Mouse (Mus musculus) intestine, embryonic 15.5 days (tissue): ENCODE measurements around the gene Ulk4. TPM values are rescaled to one million over a fixed set of nuclear protein-coding genes. Genes with fewer than 3 reads are reported as not detected.

Source experiments
- ATAC-seq: fragments of 200-750 bp; cut with Nextera tagmentation; 2 replicates; pipeline ENCODE4 v1.8.0; 2017; ENCODE audit warnings: moderate TSS enrichment, moderate library complexity
- H3K27ac ChIP-seq: fragments of 300-500 bp; sonication (generic); 2 replicates; pipeline ENCODE4 v1.5.1; 2015; ENCODE audit warnings: mild to moderate bottlenecking, inconsistent platforms
- H3K27me3 ChIP-seq: fragments of 300-500 bp; sonication (generic); replicated peaks from 2 replicates; pipeline ENCODE4 v1.6.1; 2015; ENCODE audit warnings: inconsistent platforms
- H3K36me3 ChIP-seq: fragments of 300-500 bp; sonication (generic); 2 replicates; pipeline ENCODE4 v1.6.1; 2015; ENCODE audit warnings: inconsistent platforms
- H3K4me1 ChIP-seq: fragments of 300-500 bp; sonication (generic); replicated peaks from 2 replicates; pipeline ENCODE4 v1.6.1; 2015; ENCODE audit warnings: inconsistent platforms
- H3K4me2 ChIP-seq: fragments of 300-500 bp; sonication (generic); replicated peaks from 2 replicates; pipeline ENCODE4 v1.6.1; 2015; ENCODE audit warnings: mild to moderate bottlenecking, inconsistent platforms
- H3K4me3 ChIP-seq: fragments of 300-500 bp; sonication (generic); replicated peaks from 2 replicates; pipeline ENCODE4 v1.5.1; 2015; ENCODE audit warnings: inconsistent platforms
- H3K9ac ChIP-seq: fragments of 300-500 bp; sonication (generic); 2 replicates; pipeline ENCODE4 v1.6.1; 2015; ENCODE audit warnings: inconsistent platforms
- H3K9me3 ChIP-seq: fragments of 300-500 bp; sonication (generic); 2 replicates; pipeline ENCODE4 v1.6.1; 2016; ENCODE audit warnings: inconsistent platforms
- WGBS: fragments of 180-500 bp; shearing (Covaris S2); methylation state at CpG from one replicate; pipeline ENCODE4 v1.1.7; 2015; 5-methylcytosine and 5-hydroxymethylcytosine counted together
- polyA plus RNA-seq: library from polyadenylated mRNA; unstranded; fragments of >200 nt; fragmentation: Nextera tagmentation; extraction: Ambion mirVana; gene quantifications from 2 replicates; pipeline ENCODE4 v1.2.1, GENCODE M21; 2015

Ulk4 gene
- polyA plus RNA-seq, 1 experiment from 2014 or later: 150 TPM

DNA sequence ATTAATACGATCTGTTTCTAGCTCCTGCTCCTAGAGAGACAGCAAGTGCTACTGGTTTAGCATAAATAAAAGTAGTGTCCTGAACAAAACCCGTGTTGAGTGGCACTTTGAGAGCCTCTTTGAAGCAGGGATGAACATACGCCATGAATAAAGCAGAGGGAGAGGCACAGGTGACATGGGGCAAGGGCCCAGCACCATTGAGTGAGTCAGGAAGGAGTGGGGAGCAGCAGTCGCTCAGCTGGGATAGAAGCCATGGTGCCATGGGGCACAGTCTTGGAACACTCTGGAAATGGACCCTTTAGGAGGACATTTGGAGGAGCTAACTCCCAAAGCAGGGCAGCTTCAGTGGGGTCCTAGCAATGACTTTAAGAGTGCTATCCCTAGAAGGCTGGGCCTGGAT is 238.6 kb downstream of the Ulk4 start:
- Histone ChIP-seq H3K36me3 (no peaks in the 10 kb centered on the region), H3K9ac (no peak overlapping the region), H3K4me2 (no peak overlapping the region), H3K4me3 (no peak overlapping the region), H3K9me3 (no peaks in the 10 kb centered on the region), H3K27me3 (no peaks in the 10 kb centered on the region), H3K27ac (no peak overlapping the region), H3K4me1 (no peaks in the 10 kb centered on the region)
- ATAC-seq: no peak
- 74% methylated on average over 4 of the region's 4 CpGs for WGBS

DNA sequence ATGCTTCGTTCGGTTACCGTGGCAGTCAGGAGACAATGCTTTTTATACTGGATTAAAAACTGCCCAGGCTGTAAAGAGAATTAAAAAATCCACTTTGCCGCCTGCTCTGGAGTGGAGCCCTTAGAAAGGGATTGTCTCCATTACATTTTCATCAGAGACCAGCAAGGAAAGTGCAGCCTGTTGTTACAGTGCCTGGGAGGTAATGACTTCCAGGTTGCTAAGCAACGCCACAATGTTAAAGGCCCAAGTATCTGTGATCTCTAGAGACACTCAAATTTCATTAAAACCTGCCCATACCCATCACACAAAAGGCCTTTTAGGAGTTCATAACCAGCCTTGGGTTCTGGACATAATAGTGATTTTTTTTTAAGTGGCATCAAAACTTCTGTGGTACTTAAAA is 239.0 kb downstream of the Ulk4 start:
- Histone ChIP-seq H3K4me1 (no peaks in the 10 kb centered on the region), H3K27me3 (no peaks in the 10 kb centered on the region), H3K9ac (no peak overlapping the region), H3K36me3 (no peaks in the 10 kb centered on the region), H3K4me3 (no peak overlapping the region), H3K4me2 (no peak overlapping the region), H3K9me3 (no peaks in the 10 kb centered on the region), H3K27ac (no peak overlapping the region)
- 78% methylated on average over 5 of the region's 5 CpGs for WGBS
- no peak for ATAC-seq

DNA sequence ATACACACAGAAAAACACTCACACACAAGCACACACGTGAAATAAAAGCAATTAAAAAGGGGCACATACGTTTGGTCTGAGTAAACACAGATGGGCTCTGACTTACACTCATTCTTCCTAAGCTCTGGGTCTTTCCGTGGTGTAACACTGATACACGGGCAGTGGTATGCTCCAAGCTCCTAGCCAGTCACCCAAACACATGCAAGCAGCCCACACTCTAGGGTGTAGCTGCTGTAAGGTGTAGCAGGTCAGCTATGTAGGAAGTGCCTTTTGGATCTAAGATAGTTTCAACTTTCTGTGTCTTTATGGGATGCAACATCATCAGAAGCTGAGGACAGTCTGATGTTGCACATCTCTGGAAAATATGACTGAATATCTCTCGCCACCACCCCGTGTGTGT is 241.7 kb downstream of the Ulk4 start:
- Histone ChIP-seq H3K4me2 (no peak overlapping the region), H3K27ac (no peak overlapping the region), H3K9ac (no peak overlapping the region), H3K36me3 (no peaks in the 10 kb centered on the region), H3K4me1 (no peaks in the 10 kb centered on the region), H3K27me3 (no peaks in the 10 kb centered on the region), H3K4me3 (no peak overlapping the region), H3K9me3 (no peaks in the 10 kb centered on the region)
- WGBS: 59% methylated on average over 6 of the region's 6 CpGs
- no peak for ATAC-seq

- Histone ChIP-seq H3K4me1 (no peaks in the 10 kb centered on the region), H3K9me3 (no peaks in the 10 kb centered on the region), H3K27ac (no peak overlapping the region), H3K9ac (no peak overlapping the region), H3K27me3 (no peaks in the 10 kb centered on the region), H3K4me3 (no peak overlapping the region), H3K36me3 (no peaks in the 10 kb centered on the region), H3K4me2 (no peak overlapping the region)
- WGBS: 77% methylated on average over 4 of the region's 4 CpGs
- no peak for ATAC-seq
Measured at GRCm38 (mm10) chr9:121033596-121033995, 243.4 kb downstream of the Ulk4 start.

DNA sequence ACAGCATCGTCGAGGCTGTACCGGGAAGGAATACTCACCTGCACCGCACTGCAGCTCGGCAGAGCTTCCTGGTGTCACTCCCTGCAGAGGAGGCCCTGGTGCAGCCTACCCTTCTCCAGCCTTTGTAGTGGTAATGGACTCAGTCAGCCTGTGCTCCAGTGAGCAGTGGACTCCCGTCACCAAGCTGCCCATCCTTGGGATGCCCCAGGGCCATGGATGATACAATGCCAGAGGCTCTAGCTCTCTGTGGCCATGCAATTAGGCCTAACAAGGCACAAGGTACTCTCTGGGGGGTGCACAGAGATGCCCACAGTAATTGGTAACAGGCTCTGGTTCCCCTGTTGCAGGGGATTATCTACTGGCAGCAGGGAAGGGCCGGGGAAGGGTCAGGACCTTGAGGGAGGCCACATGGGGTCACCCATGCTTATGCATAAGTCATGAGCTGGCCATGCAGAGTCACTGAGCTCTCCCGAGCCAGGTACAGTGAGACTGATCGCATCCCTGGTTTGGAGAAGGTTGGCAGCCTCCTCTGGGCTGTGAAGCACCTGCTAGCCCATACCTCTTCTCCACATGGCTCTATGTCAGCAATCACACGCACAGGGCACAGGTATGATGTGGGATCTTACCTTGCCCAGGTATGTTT is 244.6 kb downstream of the Ulk4 start:
- no peak overlapping the region for H3K9ac ChIP-seq
- H3K36me3 ChIP-seq: no peaks in the 10 kb centered on the region
- H3K27me3 ChIP-seq: no peaks in the 10 kb centered on the region
- H3K27ac ChIP-seq: no peak overlapping the region
- H3K4me2 ChIP-seq: no peak overlapping the region
- H3K9me3 ChIP-seq: no peaks in the 10 kb centered on the region
- no peak for ATAC-seq
- 73% methylated on average over 10 of the region's 10 CpGs for WGBS
- H3K4me1 ChIP-seq: no peaks in the 10 kb centered on the region
- no peak overlapping the region for H3K4me3 ChIP-seq

GRCm38 (mm10) chr9:121030949-121031348 is 246.0 kb downstream of the Ulk4 start:
- WGBS: 42% methylated on average over 10 of the region's 10 CpGs
- peak; percentile 61 for ATAC-seq
- Histone ChIP-seq H3K36me3 (no peaks in the 10 kb centered on the region), H3K4me1 (no peaks in the 10 kb centered on the region), H3K9me3 (no peaks in the 10 kb centered on the region), H3K4me3 (no peak overlapping the region), H3K4me2 (no peak overlapping the region), H3K9ac (no peak overlapping the region), H3K27me3 (no peaks in the 10 kb centered on the region), H3K27ac (no peak overlapping the region)

DNA sequence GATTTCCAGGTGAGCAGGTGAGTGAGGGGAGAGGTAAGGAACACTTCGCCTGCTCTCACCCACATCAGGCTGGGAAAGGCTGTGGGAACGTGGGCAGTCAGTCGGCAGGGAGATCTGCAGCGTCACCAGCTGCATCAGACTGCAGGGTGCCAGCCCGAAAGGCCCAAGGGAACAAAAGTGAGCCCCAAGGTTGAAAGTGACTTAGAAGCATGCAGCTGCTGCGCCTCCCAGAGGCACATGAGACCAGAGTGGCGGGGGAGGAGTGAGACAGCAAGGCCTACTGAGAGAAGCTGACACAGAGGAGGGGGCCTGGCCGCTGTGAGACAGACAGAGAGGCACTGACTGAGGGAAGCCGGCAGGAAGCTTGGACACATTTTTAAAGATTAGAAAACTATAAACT is 247.2 kb downstream of the Ulk4 start:
- H3K27me3 ChIP-seq: no peaks in the 10 kb centered on the region
- no peak overlapping the region for H3K9ac ChIP-seq
- no peaks in the 10 kb centered on the region for H3K36me3 ChIP-seq
- H3K4me1 ChIP-seq: no peaks in the 10 kb centered on the region
- H3K4me2 ChIP-seq: no peak overlapping the region
- WGBS: 57% methylated on average over 9 of the region's 9 CpGs
- H3K9me3 ChIP-seq: no peaks in the 10 kb centered on the region
- ATAC-seq: no peak
- no peak overlapping the region for H3K27ac ChIP-seq
- H3K4me3 ChIP-seq: no peak overlapping the region

DNA sequence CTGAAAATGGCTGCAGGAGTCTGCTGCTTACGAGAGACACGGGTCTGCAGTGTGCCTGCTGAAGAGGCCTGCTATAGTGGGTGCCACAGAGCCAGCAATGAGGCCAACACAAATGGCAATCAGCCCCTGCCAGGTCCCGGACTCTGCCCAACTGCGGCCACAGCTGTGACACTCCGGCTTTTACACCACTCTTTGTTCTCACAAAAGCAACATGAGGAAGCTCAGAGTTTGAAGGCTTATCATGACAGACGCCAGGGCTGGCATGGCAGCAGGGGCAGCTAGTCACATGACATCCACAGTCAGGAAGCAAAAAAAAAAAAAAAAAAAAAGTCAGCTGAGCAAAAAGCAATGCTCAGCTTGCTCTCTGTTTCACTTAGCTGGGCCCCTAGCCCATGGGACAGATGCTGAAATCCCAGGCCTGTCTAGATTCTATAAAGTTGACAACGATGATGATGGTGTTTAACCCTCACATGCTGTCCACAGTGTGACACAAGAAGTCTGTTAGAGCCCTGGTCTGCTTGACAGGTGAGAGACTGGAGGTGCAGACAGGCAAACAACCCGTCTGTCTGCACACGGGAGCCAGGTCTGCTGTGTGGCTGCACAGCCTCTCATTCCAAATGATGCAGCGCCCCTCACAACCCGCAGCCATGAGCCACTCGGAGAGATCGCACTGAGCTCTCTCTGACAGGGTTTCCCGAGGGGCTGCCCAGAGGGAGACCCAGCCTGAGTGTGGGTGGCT is 253.3 kb downstream of the Ulk4 start:
- 81% methylated on average over 14 of the region's 14 CpGs for WGBS
- Histone ChIP-seq H3K4me2 (no peak overlapping the region), H3K27me3 (no peaks in the 10 kb centered on the region), H3K4me1 (0 out of 2 replicates have a peak, but pooled peaks cover 2% of the 10 kb centered on the region), H3K36me3 (no peaks in the 10 kb centered on the region), H3K4me3 (no peak overlapping the region), H3K27ac (no peak overlapping the region), H3K9me3 (no peaks in the 10 kb centered on the region), H3K9ac (no peak overlapping the region)
- ATAC-seq: no peak

GRCm38 (mm10) chr9:121020360-121020759 is 256.6 kb downstream of the Ulk4 start:
- no peaks in the 10 kb centered on the region for H3K36me3 ChIP-seq
- 0 out of 2 replicates have a peak, but pooled peaks cover 2% of the 10 kb centered on the region for H3K4me1 ChIP-seq
- WGBS: 82% methylated on average over 11 of the region's 11 CpGs
- no peaks in the 10 kb centered on the region for H3K27me3 ChIP-seq
- H3K9me3 ChIP-seq: no peaks in the 10 kb centered on the region
- ATAC-seq: no peak
- H3K4me2 ChIP-seq: no peak overlapping the region
- H3K9ac ChIP-seq: no peak overlapping the region
- H3K4me3 ChIP-seq: no peak overlapping the region
- no peak overlapping the region for H3K27ac ChIP-seq

GRCm38 (mm10) chr9:121019932-121020331 is 257.1 kb downstream of the Ulk4 start:
- Histone ChIP-seq H3K27me3 (no peaks in the 10 kb centered on the region), H3K4me2 (no peak overlapping the region), H3K9ac (no peak overlapping the region), H3K4me3 (no peak overlapping the region), H3K4me1 (0 out of 2 replicates have a peak, but pooled peaks cover 2% of the 10 kb centered on the region), H3K27ac (no peak overlapping the region), H3K9me3 (no peaks in the 10 kb centered on the region), H3K36me3 (no peaks in the 10 kb centered on the region)
- WGBS: 79% methylated on average over 13 of the region's 13 CpGs
- no peak for ATAC-seq

DNA sequence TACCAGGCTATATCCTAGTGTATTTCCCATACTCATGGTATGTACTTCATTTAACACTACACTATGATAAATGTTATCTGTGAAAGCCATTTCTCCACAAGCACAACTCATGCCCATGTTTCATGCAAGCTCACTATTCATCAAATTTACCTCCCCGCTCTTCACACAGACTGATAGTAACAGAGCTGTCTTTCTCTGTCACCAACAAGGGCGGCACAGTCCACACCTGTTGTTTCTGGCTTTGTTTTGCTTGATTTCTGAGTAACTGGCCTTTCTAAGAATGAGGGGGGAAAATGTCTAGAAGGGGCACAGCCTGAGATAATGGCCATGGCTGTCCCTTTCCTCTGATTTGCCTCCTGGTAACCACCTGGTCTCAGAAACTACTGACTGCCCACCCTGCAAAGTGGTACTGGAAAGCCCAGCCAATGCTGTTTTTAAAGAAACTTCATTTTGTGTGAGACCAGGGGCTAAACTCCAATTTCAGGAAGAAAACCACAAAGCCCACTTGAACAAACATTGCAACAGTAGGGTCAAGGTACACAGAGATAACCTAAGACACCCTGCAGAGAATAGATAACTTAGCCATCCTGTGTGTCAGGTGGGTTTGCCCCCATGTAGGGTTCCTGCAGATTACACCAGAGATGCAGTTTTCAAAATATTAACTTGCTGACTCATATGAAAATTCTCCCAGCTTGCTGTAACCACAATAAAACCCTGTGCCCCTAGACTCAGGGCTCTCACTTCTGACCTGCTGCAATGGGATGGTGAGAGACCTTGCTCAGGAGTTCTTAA is 258.3 kb downstream of the Ulk4 start:
- H3K36me3 ChIP-seq: no peaks in the 10 kb centered on the region
- no peak overlapping the region for H3K4me2 ChIP-seq
- no peaks in the 10 kb centered on the region for H3K9me3 ChIP-seq
- peak; percentile 73 for ATAC-seq
- no peak overlapping the region for H3K4me3 ChIP-seq
- WGBS: 78% methylated on average over 2 of the region's 2 CpGs
- H3K27ac ChIP-seq: no peak overlapping the region
- H3K27me3 ChIP-seq: no peaks in the 10 kb centered on the region
- 0 out of 2 replicates have a peak, but pooled peaks cover 2% of the 10 kb centered on the region for H3K4me1 ChIP-seq
- no peak overlapping the region for H3K9ac ChIP-seq

GRCm38 (mm10) chr9:121015810-121016502 is 261.0 kb downstream of the Ulk4 start:
- Histone ChIP-seq H3K27me3 (no peaks in the 10 kb centered on the region), H3K36me3 (no peaks in the 10 kb centered on the region), H3K4me2 (no peak overlapping the region), H3K9ac (no peak overlapping the region), H3K4me1 (0 out of 2 replicates have a peak, but pooled peaks cover 2% of the 10 kb centered on the region), H3K4me3 (no peak overlapping the region), H3K27ac (no peak overlapping the region), H3K9me3 (no peaks in the 10 kb centered on the region)
- ATAC-seq: no peak
- 68% methylated on average over 11 of the region's 11 CpGs for WGBS
